8 mouse cellular contexts compared by ENCODE assay signal in the genomic region with DNA sequence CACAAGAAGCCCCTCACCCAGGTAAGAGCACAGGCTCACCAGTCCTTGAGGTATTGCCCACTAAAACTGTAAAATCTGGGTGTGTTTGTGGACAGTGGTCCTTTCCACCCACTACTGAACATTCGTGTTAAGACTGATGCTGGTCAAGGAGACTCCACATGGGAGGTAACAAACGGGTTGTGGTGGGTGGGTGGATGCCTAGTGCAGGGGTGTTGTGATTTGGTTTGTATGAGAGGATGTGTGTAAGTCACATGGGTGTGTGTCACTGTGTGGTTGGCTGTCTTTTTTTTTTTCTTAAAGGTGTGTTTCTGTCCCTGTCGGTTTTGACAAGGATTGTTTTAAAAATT. TPM values are rescaled to one million over a fixed set of nuclear protein-coding genes. Genes with fewer than 3 reads are reported as not detected.
DNase-seq lines count a peak whose midpoint lies in the region; ATAC-seq and TF ChIP-seq lines count a peak whose summit lies in the region.

No protein-coding gene starts in this region.

- TF ChIP-seq POLR2A in CH12.LX (IDR thresholded peaks at IDR 0.05; ENCODE audit: low read depth, low read length), result no peak
- TF ChIP-seq POLR2A in embryonic fibroblast, embryonic 13.5 days (IDR thresholded peaks at IDR 0.05; ENCODE audit: low read depth, low read length), result no peak; the same call in 1 of the 2 replicates

- 7% methylated on average over 3 of the region's 3 CpGs for WGBS in heart, embryonic 13.5 days
- WGBS in liver, embryonic 11.5 days, result 21% methylated on average over 3 of the region's 3 CpGs
- 20% methylated on average over 3 of the region's 3 CpGs for WGBS in stomach, embryonic 14.5 days

- no peak for TF ChIP-seq EP300 in CH12.LX (IDR thresholded peaks at IDR 0.05; ENCODE audit: low read length)

- peak overlapping the region; percentile 97 for H3K9ac ChIP-seq in heart, embryonic 13.5 days
- peak overlapping the region; percentile 83 for H3K9ac ChIP-seq in CH12.LX (ENCODE audit: insufficient read depth, low read depth)
- H3K9ac ChIP-seq in liver, embryonic 11.5 days (ENCODE audit: low read depth, low read length), result peak overlapping the region; percentile 71; the same call in 1 of the 2 replicates
- H3K9ac ChIP-seq in stomach, embryonic 14.5 days (replicated peaks; ENCODE audit: low read depth, low read length), result peak overlapping the region; percentile 78

- in situ Hi-C loops in CH12.LX (cut with MboI; ENCODE audit: low pct_ligation_motif_present, low pct_unique_long_range_greater_than_20kb, low sequenced_read_pairs), result no loop called here

- dilution Hi-C loops in CH12.LX (cut with MboI; ENCODE audit: extremely low pct_ligation_motif_present, extremely low pct_unique_long_range_greater_than_20kb, low sequenced_read_pairs), result no loop called here

- H3K4me2 ChIP-seq in heart, embryonic 13.5 days, result peak overlapping the region; percentile 86
- H3K4me2 ChIP-seq in CH12.LX (ENCODE audit: insufficient read depth, low read depth, poor library complexity, severe bottlenecking), result peak overlapping the region; percentile 79
- H3K4me2 ChIP-seq in liver, embryonic 11.5 days, result peak overlapping the region; percentile 78
- peak overlapping the region; percentile 68 for H3K4me2 ChIP-seq in stomach, embryonic 14.5 days (replicated peaks; ENCODE audit: low read depth, low read length)

- no peak for ATAC-seq in heart, embryonic 13.5 days (ENCODE audit: extremely low read depth, insufficient number of reproducible peaks, low FRiP score, low TSS enrichment)
- no peak for ATAC-seq in liver, embryonic 11.5 days (replicated peaks; ENCODE audit: low FRiP score)
- ATAC-seq in stomach, embryonic 14.5 days (ENCODE audit: insufficient number of reproducible peaks, insufficient read depth, low FRiP score, low read depth), result no peak

- DNase-seq in heart, postnatal 25 days (ENCODE audit: low spot score), result no peak
- DNase-seq in CH12.LX (ENCODE audit: extremely low read depth), result peak; percentile 34
- DNase-seq in liver, embryonic 11.5 days (ENCODE audit: low spot score), result no peak
- DNase-seq in layer of hippocampus, adult 8-10 months (ENCODE audit: low spot score in 2 of 2), result no peak
- no peak for DNase-seq in right cerebral cortex, postnatal 4 days

- H3K79me2 ChIP-seq in CH12.LX (replicated peaks; ENCODE audit: control insufficient read depth, extremely low read depth, insufficient read depth, poor library complexity, severe bottlenecking), result peaks cover 5% of the 10 kb centered on the region; the same call in 1 of the 2 replicates

- intact Hi-C loops in heart, postnatal 25 days (cut with DNase I), result no loop called here

- H3K4me1 ChIP-seq in heart, embryonic 13.5 days, result peaks cover 66% of the 10 kb centered on the region
- peaks cover 16 to 53% of the 10 kb centered on the region in 2 experiments for H3K4me1 ChIP-seq in CH12.LX (ENCODE audit: control insufficient read depth in 1 of 2, insufficient read depth in 2 of 2)
- H3K4me1 ChIP-seq in embryonic fibroblast, embryonic 13.5 days (ENCODE audit: control insufficient read depth, insufficient read depth, low read length), result peaks cover 25% of the 10 kb centered on the region
- H3K4me1 ChIP-seq in liver, embryonic 11.5 days (replicated peaks; ENCODE audit: control insufficient read depth, insufficient read depth, low read length), result peaks cover 33% of the 10 kb centered on the region
- peaks cover 59% of the 10 kb centered on the region for H3K4me1 ChIP-seq in stomach, embryonic 14.5 days (ENCODE audit: control insufficient read depth, insufficient read depth, low read length)

- peak overlapping the region; percentile 95 for H3K27ac ChIP-seq in heart, embryonic 13.5 days (replicated peaks)
- no peak overlapping the region for H3K27ac ChIP-seq in CH12.LX (ENCODE audit: insufficient read depth, low read depth)
- H3K27ac ChIP-seq in embryonic fibroblast, embryonic 13.5 days (ENCODE audit: insufficient read depth, low read length), result peak overlapping the region; percentile 57
- H3K27ac ChIP-seq in liver, embryonic 11.5 days (ENCODE audit: low read depth, low read length), result no peak overlapping the region
- peak overlapping the region; percentile 90 for H3K27ac ChIP-seq in stomach, embryonic 14.5 days (ENCODE audit: low read length)

- no peak for TF ChIP-seq CTCF in CH12.LX (conservative IDR thresholded peaks at IDR 0.05 in 1 of 2, IDR thresholded peaks at IDR 0.05 in 1 of 2; ENCODE audit: low read depth in 2 of 2, low read length in 2 of 2)
- no peak for TF ChIP-seq CTCF in embryonic fibroblast, embryonic 13.5 days (IDR thresholded peaks at IDR 0.05; ENCODE audit: borderline replicate concordance, insufficient read depth, low read length)

- no peaks in the 10 kb centered on the region for H3K9me3 ChIP-seq in heart, embryonic 13.5 days
- no peaks in the 10 kb centered on the region for H3K9me3 ChIP-seq in CH12.LX (replicated peaks; ENCODE audit: low read length)
- no peaks in the 10 kb centered on the region for H3K9me3 ChIP-seq in liver, embryonic 11.5 days (ENCODE audit: control insufficient read depth, low read length)
- H3K9me3 ChIP-seq in stomach, embryonic 14.5 days (ENCODE audit: control insufficient read depth, low read depth, low read length), result no peaks in the 10 kb centered on the region

- peaks cover 34% of the 10 kb centered on the region for H3K36me3 ChIP-seq in heart, embryonic 13.5 days
- H3K36me3 ChIP-seq in CH12.LX (replicated peaks in 1 of 2; ENCODE audit: control insufficient read depth in 1 of 2, insufficient read depth in 1 of 2, low read length in 1 of 2), result peaks cover 16 to 48% of the 10 kb centered on the region in 2 experiments
- no peaks in the 10 kb centered on the region; the same call in 1 of the 2 replicates for H3K36me3 ChIP-seq in liver, embryonic 11.5 days (ENCODE audit: control insufficient read depth, insufficient read depth, low read length)
- H3K36me3 ChIP-seq in stomach, embryonic 14.5 days (ENCODE audit: control insufficient read depth, insufficient read depth, low read length), result peaks cover 5% of the 10 kb centered on the region

- H3K27me3 ChIP-seq in heart, embryonic 13.5 days (replicated peaks), result no peaks in the 10 kb centered on the region
- no peaks in the 10 kb centered on the region for H3K27me3 ChIP-seq in CH12.LX (replicated peaks)
- no peaks in the 10 kb centered on the region for H3K27me3 ChIP-seq in liver, embryonic 11.5 days (replicated peaks; ENCODE audit: control insufficient read depth, insufficient read depth, low read length)
- H3K27me3 ChIP-seq in stomach, embryonic 14.5 days (ENCODE audit: control insufficient read depth, insufficient read depth, low read length), result no peaks in the 10 kb centered on the region

- peak overlapping the region; percentile 84 for H3K4me3 ChIP-seq in heart, embryonic 13.5 days
- peak overlapping the region; percentile 78 to 90 (median 81) for H3K4me3 ChIP-seq in CH12.LX (replicated peaks in 1 of 3; ENCODE audit: low read depth in 2 of 3, low read length in 2 of 3, poor library complexity in 1 of 3)
- H3K4me3 ChIP-seq in embryonic fibroblast, embryonic 13.5 days (ENCODE audit: insufficient read depth, low read length), result peak overlapping the region; percentile 79
- peak overlapping the region; percentile 61 for H3K4me3 ChIP-seq in liver, embryonic 11.5 days (ENCODE audit: low read depth, low read length)
- peak overlapping the region; percentile 71 for H3K4me3 ChIP-seq in stomach, embryonic 14.5 days (ENCODE audit: low read depth, low read length)

- no peak for TF ChIP-seq RAD21 in CH12.LX (IDR thresholded peaks at IDR 0.05; ENCODE audit: low read depth, low read length)

RNA-seq across cellular contexts. Expression of a gene that starts 0.9 kb away (rescaled TPM):
- 169 and 180 TPM in 2 replicates for polyA plus RNA-seq in heart, embryonic 13.5 days (2015; fragmentation: Nextera tagmentation; extraction: Ambion mirVana)
- 10 to 100 TPM; 65.8 to 70.5 TPM for total RNA-seq in heart, postnatal 25 days (2021)
- total RNA-seq in CH12.LX (2012; rRNA removed), result 14.9 and 15.6 TPM in 2 replicates
- total RNA-seq in CH12.LX (2014; rRNA removed), result 21.5 and 23.7 TPM in 2 replicates
- polyA plus RNA-seq in CH12.LX (2012; ENCODE audit: insufficient read length, low read depth), result 50.6 and 52.1 TPM in 2 replicates
- 140 and 154 TPM in 2 replicates for polyA plus RNA-seq in embryonic fibroblast, embryonic 13.5 days (2011; ENCODE audit: insufficient read length, low read depth, missing spikeins)
- 43.4 and 44.8 TPM in 2 replicates for polyA plus RNA-seq in liver, embryonic 11.5 days (2014; fragmentation: Nextera tagmentation; extraction: Ambion mirVana)
- 93.6 and 99.4 TPM in 2 replicates for polyA plus RNA-seq in stomach, embryonic 14.5 days (2014; fragmentation: Nextera tagmentation; extraction: Ambion mirVana)
- total RNA-seq in layer of hippocampus, adult 8-10 months (2022), result 100 to 1,000 TPM; 445 to 463 (median 462) TPM

RNA-seq across cellular contexts. Expression of a gene that starts 14.0 kb away (rescaled TPM):
- polyA plus RNA-seq in heart, embryonic 13.5 days (2015; fragmentation: Nextera tagmentation; extraction: Ambion mirVana), result 162 and 211 TPM in 2 replicates
- total RNA-seq in heart, postnatal 25 days (2021), result 10 to 100 TPM; 12.6 to 18.0 TPM
- total RNA-seq in CH12.LX (2012; rRNA removed), result 0.21 TPM in 1 of 2 replicates, not detected in the other
- not detected in 2 replicates for total RNA-seq in CH12.LX (2014; rRNA removed)
- 0.96 and 0.98 TPM in 2 replicates for polyA plus RNA-seq in CH12.LX (2012; ENCODE audit: insufficient read length, low read depth)
- polyA plus RNA-seq in embryonic fibroblast, embryonic 13.5 days (2011; ENCODE audit: insufficient read length, low read depth, missing spikeins), result not detected in 2 replicates
- 2.2 and 4.1 TPM in 2 replicates for polyA plus RNA-seq in liver, embryonic 11.5 days (2014; fragmentation: Nextera tagmentation; extraction: Ambion mirVana)
- polyA plus RNA-seq in stomach, embryonic 14.5 days (2014; fragmentation: Nextera tagmentation; extraction: Ambion mirVana), result 13.6 and 13.8 TPM in 2 replicates
- total RNA-seq in layer of hippocampus, adult 8-10 months (2022), result under 1 TPM in 3 of 4 experiments, not detected in 1; 0.67 to 0.91 (median 0.78) TPM

RNA-seq across cellular contexts. Expression of a gene that starts 52.5 kb away (rescaled TPM):
- polyA plus RNA-seq in heart, embryonic 13.5 days (2015; fragmentation: Nextera tagmentation; extraction: Ambion mirVana), result 0.21 and 0.52 TPM in 2 replicates
- not detected for total RNA-seq in heart, postnatal 25 days (2021)
- total RNA-seq in CH12.LX (2012; rRNA removed), result not detected in 2 replicates
- total RNA-seq in CH12.LX (2014; rRNA removed), result not detected in 2 replicates
- 0.07 TPM in 1 of 2 replicates, not detected in the other for polyA plus RNA-seq in CH12.LX (2012; ENCODE audit: insufficient read length, low read depth)
- polyA plus RNA-seq in embryonic fibroblast, embryonic 13.5 days (2011; ENCODE audit: insufficient read length, low read depth, missing spikeins), result not detected in 2 replicates
- not detected in 2 replicates for polyA plus RNA-seq in liver, embryonic 11.5 days (2014; fragmentation: Nextera tagmentation; extraction: Ambion mirVana)
- polyA plus RNA-seq in stomach, embryonic 14.5 days (2014; fragmentation: Nextera tagmentation; extraction: Ambion mirVana), result not detected in 2 replicates
- total RNA-seq in layer of hippocampus, adult 8-10 months (2022), result not detected

RNA-seq across cellular contexts. Expression of a gene that starts 55.7 kb away (rescaled TPM):
- polyA plus RNA-seq in heart, embryonic 13.5 days (2015; fragmentation: Nextera tagmentation; extraction: Ambion mirVana), result 27.8 and 31.6 TPM in 2 replicates
- 10 to 100 TPM in 1 of 2 experiments, 1 to 10 TPM in 1; 9.3 to 15.2 TPM for total RNA-seq in heart, postnatal 25 days (2021)
- 29.3 and 37.0 TPM in 2 replicates for total RNA-seq in CH12.LX (2012; rRNA removed)
- 7.4 and 8.3 TPM in 2 replicates for total RNA-seq in CH12.LX (2014; rRNA removed)
- 22.1 and 25.9 TPM in 2 replicates for polyA plus RNA-seq in CH12.LX (2012; ENCODE audit: insufficient read length, low read depth)
- 49.8 and 55.6 TPM in 2 replicates for polyA plus RNA-seq in embryonic fibroblast, embryonic 13.5 days (2011; ENCODE audit: insufficient read length, low read depth, missing spikeins)
- 32.9 and 33.9 TPM in 2 replicates for polyA plus RNA-seq in liver, embryonic 11.5 days (2014; fragmentation: Nextera tagmentation; extraction: Ambion mirVana)
- 36.3 and 38.4 TPM in 2 replicates for polyA plus RNA-seq in stomach, embryonic 14.5 days (2014; fragmentation: Nextera tagmentation; extraction: Ambion mirVana)
- 100 to 1,000 TPM; 226 to 260 (median 236) TPM for total RNA-seq in layer of hippocampus, adult 8-10 months (2022)

RNA-seq across cellular contexts. Expression of a gene that starts 57.8 kb away (rescaled TPM):
- polyA plus RNA-seq in heart, embryonic 13.5 days (2015; fragmentation: Nextera tagmentation; extraction: Ambion mirVana), result 106 and 108 TPM in 2 replicates
- total RNA-seq in heart, postnatal 25 days (2021), result 100 to 1,000 TPM; 109 to 114 TPM
- total RNA-seq in CH12.LX (2012; rRNA removed) (47.7 and 58.5 TPM in 2 replicates), CH12.LX (2014; rRNA removed) (46.2 and 50.1 TPM in 2 replicates)
- polyA plus RNA-seq in CH12.LX (2012; ENCODE audit: insufficient read length, low read depth), result 77.2 and 80.7 TPM in 2 replicates
- 73.1 and 83.4 TPM in 2 replicates for polyA plus RNA-seq in embryonic fibroblast, embryonic 13.5 days (2011; ENCODE audit: insufficient read length, low read depth, missing spikeins)
- 89.2 and 102 TPM in 2 replicates for polyA plus RNA-seq in liver, embryonic 11.5 days (2014; fragmentation: Nextera tagmentation; extraction: Ambion mirVana)
- polyA plus RNA-seq in stomach, embryonic 14.5 days (2014; fragmentation: Nextera tagmentation; extraction: Ambion mirVana), result 116 TPM in 2 replicates
- total RNA-seq in layer of hippocampus, adult 8-10 months (2022), result 100 to 1,000 TPM; 111 to 123 (median 119) TPM

Comparison
In these comparisons a context has a peak if more than half of its experiments do, and no peak if none do; other contexts are left out.
1. H3K27ac ChIP-seq: peak in heart, embryonic 13.5 days (single experiment), embryonic fibroblast, embryonic 13.5 days (single experiment) and stomach, embryonic 14.5 days (single experiment); none in CH12.LX (single experiment) and liver, embryonic 11.5 days (single experiment).
2. RNA of a gene that starts 14.0 kb away (polyA plus RNA-seq): 162 to 211 TPM in heart, embryonic 13.5 days; 13.6 to 13.8 TPM in stomach, embryonic 14.5 days, 2.2 to 4.1 TPM in liver, embryonic 11.5 days, 0.96 to 0.98 TPM in CH12.LX and not detected in embryonic fibroblast, embryonic 13.5 days; every median in the first group is over 10 times any median in the second.
3. Peak in every context shown above with its lines, with median percentiles within 50 percentile points of each other: H3K4me2 ChIP-seq, H3K4me3 ChIP-seq and H3K9ac ChIP-seq.